Mouse (Mus musculus) CH12.LX (cell line): ENCODE measurements around the gene Ecel1.

ENCODE experiments used
- CTCF ChIP-seq, 2 experiments: IDR thresholded peaks in 1 of 2; conservative IDR thresholded peaks in 1 of 2; 2 replicates each; pipeline ENCODE4 v1.5.1; 2011 to 2012; ENCODE audit warnings: low read depth in 2 of 2, low read length in 2 of 2, improper control_type of control experiment in 1 of 2, inconsistent platforms in 1 of 2, mild to moderate bottlenecking in 1 of 2, moderate library complexity in 1 of 2
- E2F4 ChIP-seq: IDR thresholded peaks from 2 replicates; pipeline ENCODE4 v1.6.1; 2011; ENCODE audit warnings: low read depth, low read length, improper control_type of control experiment; ENCODE audit not compliant: insufficient replicate concordance
- HCFC1 ChIP-seq: IDR thresholded peaks from 2 replicates; pipeline ENCODE4 v1.6.1; 2012; ENCODE audit warnings: low read depth, mild to moderate bottlenecking, inconsistent platforms, low read length, improper control_type of control experiment
- MAFK ChIP-seq: IDR thresholded peaks from 2 replicates; pipeline ENCODE4 v1.6.1; 2011; ENCODE audit warnings: low read length, improper control_type of control experiment; ENCODE audit not compliant: insufficient replicate concordance
- MAX ChIP-seq: IDR thresholded peaks from 2 replicates; pipeline ENCODE4 v1.6.1; 2011; ENCODE audit warnings: low read length, improper control_type of control experiment
- MEF2A ChIP-seq: IDR thresholded peaks from 2 replicates; pipeline ENCODE4 v1.6.1; 2014; ENCODE audit warnings: low read depth, mild to moderate bottlenecking, inconsistent platforms, low read length, improper control_type of control experiment, borderline replicate concordance
- MYC ChIP-seq: IDR thresholded peaks from 2 replicates; pipeline ENCODE4 v1.6.1; 2011; ENCODE audit warnings: low read depth, mild to moderate bottlenecking, improper control_type of control experiment, low read length
- POLR2A ChIP-seq: IDR thresholded peaks from 2 replicates; pipeline ENCODE4 v1.6.1; 2011; ENCODE audit warnings: low read depth, mild to moderate bottlenecking, improper control_type of control experiment, low read length
- RCOR1 ChIP-seq: conservative IDR thresholded peaks from 2 replicates; pipeline ENCODE4 v1.6.1; 2012; ENCODE audit warnings: low read depth, mild to moderate bottlenecking, inconsistent platforms, low read length, improper control_type of control experiment
- TCF12 ChIP-seq: IDR thresholded peaks from 2 replicates; pipeline ENCODE4 v1.6.1; 2014; ENCODE audit warnings: low read depth, mild to moderate bottlenecking, inconsistent platforms, low read length, improper control_type of control experiment
- ZMIZ1 ChIP-seq: IDR thresholded peaks from 2 replicates; pipeline ENCODE4 v1.6.1; 2012; ENCODE audit warnings: low read depth, mild to moderate bottlenecking, inconsistent platforms, low read length, improper control_type of control experiment

- TF ChIP-seq MEF2A (no peak), TCF12 (no peak), POLR2A (no peak), HCFC1 (no peak), CTCF (conservative IDR thresholded peaks at IDR 0.05 in 1 of 2, IDR thresholded peaks at IDR 0.05 in 1 of 2; ENCODE audit: low read depth in 2 of 2, low read length in 2 of 2) (no peak), E2F4 (no peak), ZMIZ1 (no peak), MAFK (no peak), MAX (no peak), MYC (no peak), RCOR1 (no peak)
Observed at GRCm38 (mm10) chr1:87127206-87128030, 28.9 kb downstream of the Ecel1 start.
